Mouse (Mus musculus): ENCODE results near the gene Olfr119.
"Not testable (repeated sequence)": the region's sequence is repeated elsewhere in the genome, so short reads cannot be mapped to it uniquely, and the experiment has no call there.

Gene Olfr119

DNA sequence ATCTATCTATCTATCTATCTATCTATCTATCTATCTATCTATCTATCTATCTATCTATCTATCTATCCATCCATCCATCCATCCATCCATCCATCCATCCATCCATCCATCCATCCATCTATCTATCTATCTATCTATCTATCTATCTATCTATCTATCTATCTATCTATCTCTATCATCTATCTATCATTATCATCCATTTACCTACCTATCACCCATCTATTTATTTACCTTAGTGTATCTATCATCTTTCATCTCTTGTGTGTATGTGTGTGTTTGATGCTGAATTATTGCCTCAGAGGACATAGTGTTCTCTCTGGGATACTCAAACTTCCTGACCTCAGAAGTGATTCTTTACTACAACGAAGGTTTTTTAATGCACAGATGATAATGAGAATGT is at the start of gene Olfr119:
TSS of gene Olfr119 (plus strand) at position 301 of the 400 bp plus-strand sequence.
- DNase-seq (ENCODE audit: inconsistent age in 2 of 2, low spot score in 1 of 2): not testable (repeated sequence)

DNA sequence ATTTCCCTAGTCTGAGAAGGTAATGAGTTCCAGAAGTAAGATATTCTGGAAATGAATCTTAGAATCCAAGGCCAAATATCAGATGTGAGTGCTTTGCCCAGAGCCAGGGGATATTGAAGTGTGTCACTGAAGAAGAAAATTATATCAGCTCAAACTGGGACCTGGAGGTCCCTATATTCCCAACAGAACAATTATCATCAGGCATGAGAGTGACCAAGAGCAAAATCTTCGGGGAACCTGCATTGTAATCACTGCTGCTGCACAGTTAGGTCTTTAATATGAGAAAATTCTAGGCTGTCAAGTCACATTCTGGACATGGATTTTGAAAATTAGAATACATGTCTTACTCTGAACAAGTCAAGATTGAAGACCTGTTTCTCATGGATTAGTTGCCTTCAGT is 32.7 kb upstream of the Olfr119 start, which contains the start of gene Olfr117:
TSS of gene Olfr117 (minus strand) at position 101 of the 400 bp plus-strand sequence.
- no peak for DNase-seq (ENCODE audit: inconsistent age in 2 of 2, low spot score in 1 of 2)

DNA sequence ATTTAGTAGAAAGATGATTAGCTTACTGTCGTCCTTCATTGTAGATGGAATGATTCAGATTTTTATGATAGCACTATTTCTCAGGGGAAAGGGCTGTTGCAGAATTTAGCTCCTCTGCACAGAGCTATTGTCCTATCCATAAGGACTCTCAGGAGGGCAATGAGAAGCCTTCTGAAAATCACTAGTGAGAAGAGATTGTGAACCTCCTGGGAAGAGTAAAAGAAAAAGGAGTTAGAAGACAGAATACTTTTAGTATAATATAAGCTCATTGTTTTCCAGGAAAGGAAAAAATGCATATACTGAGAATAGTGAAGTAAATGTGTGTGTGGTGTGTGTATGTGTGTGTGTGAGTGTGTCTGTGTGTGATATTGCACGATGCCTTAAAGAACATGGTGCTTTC is 29.7 kb upstream of the Olfr119 start, which contains the start of gene Olfr118:
TSS of gene Olfr118 (plus strand) at position 301 of the 400 bp plus-strand sequence.
- DNase-seq (ENCODE audit: inconsistent age in 2 of 2, low spot score in 1 of 2): no peak

DNA sequence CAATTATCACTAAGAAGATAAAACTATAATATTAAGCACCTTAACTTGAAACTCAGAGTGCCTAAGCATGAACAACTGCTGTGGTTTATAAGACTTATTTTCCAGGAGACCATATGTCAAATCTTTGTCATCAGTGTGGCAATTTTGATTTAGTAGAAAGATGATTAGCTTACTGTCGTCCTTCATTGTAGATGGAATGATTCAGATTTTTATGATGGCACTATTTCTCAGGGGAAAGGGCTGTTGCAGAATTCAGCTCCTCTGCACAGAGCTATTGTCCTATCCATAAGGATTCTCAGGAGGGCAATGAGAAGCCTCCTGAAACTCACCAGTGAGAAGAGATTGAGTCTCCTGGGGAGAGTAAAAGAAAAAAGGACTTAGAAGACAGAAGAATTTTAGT is 25.1 kb downstream of the Olfr119 start, which contains the start of gene Olfr120:
TSS of gene Olfr120 (plus strand) at position 301 of the 400 bp plus-strand sequence.
- DNase-seq (ENCODE audit: inconsistent age in 2 of 2, low spot score in 1 of 2): no peak

DNA sequence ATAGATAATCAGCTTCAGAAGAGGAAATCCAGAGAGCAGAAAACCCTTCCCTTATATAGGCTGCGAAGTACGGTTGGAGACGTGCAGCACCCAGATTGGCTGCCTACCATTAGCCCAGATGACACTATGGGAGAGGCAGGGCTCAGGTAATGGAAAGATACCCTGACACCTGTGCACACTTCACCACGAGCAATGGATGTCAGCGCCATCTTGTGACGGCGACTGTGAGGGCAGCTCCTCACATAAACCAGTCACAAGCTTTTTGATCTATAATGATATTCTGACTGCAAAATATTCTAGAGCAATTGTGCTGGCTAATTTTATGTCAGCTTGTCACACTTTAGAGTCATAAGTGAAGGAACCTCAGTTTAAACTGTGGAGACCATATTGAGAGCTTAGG is 41.7 kb downstream of the Olfr119 start:
- no peak for DNase-seq (ENCODE audit: inconsistent age in 2 of 2, low spot score in 1 of 2)

All from adrenal gland, adult (tissue).